Mouse (Mus musculus): ENCODE measurements at regions not wholly inside any gene's neighbourhood (a gene's known extent, or its start where the extent isn't known, plus 50 kb on each side); places are given as distances from the start of the nearest gene placed in this dataset.

- TF ChIP-seq CTCF (IDR thresholded peaks at IDR 0.05; ENCODE audit: low read depth): no peak
- TF ChIP-seq EP300 (optimal IDR thresholded peaks at IDR 0.05): no peak
- Histone ChIP-seq H3K4me1 (replicated peaks; ENCODE audit: control insufficient read depth, insufficient read depth) (no peaks in the 10 kb centered on the region), H3K9me3 (ENCODE audit: control insufficient read depth, low read length) (no peaks in the 10 kb centered on the region), H3K27me3 (ENCODE audit: control insufficient read depth, insufficient read depth, low read length) (no peaks in the 10 kb centered on the region), H3K36me3 (ENCODE audit: control insufficient read depth, insufficient read depth, low read length) (no peaks in the 10 kb centered on the region), H3K9ac (ENCODE audit: low read length) (no peak overlapping the region), H3K27ac (replicated peaks) (no peak overlapping the region), H3K4me2 (replicated peaks; ENCODE audit: low read depth) (no peak overlapping the region), H3K4me3 (ENCODE audit: low read depth, low read length) (no peak overlapping the region)
- DNase-seq (ENCODE audit: low spot score): no peak
- 70% methylated on average over 2 of the region's 2 CpGs for WGBS
- no peak for ATAC-seq (ENCODE audit: low FRiP score, low TSS enrichment)
Observed at GRCm38 (mm10) chr9:80961818-80962217, 496.5 kb upstream of the Impg1 start.

DNA sequence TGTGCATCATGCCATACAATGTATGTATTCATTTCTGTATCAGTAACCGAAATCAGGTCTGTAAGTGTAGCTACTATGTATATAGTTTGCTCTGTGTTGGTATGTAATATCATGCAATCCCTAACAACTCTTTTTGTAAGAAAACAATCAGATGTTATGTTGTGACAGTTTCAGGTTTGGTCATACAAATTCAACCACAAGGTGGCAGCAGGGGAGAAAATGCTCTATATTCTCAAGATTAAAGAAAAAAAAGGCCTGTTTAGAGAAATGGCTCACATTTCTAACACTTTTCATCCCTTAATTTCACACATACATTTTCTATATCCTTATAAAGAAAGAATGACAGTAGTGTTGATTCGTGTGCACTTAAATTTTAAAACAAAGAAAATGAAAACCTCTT, 477.7 kb upstream of the Impg1 start:
- WGBS: 62% methylated on average over 2 of the region's 2 CpGs
- ATAC-seq (ENCODE audit: low FRiP score, low TSS enrichment): no peak
- TF ChIP-seq CTCF (IDR thresholded peaks at IDR 0.05; ENCODE audit: low read depth) (peak; percentile 67), EP300 (optimal IDR thresholded peaks at IDR 0.05) (no peak)
- DNase-seq (ENCODE audit: low spot score): no peak
- no peak overlapping the region for H3K9ac ChIP-seq (ENCODE audit: low read length)
- H3K27ac ChIP-seq (replicated peaks): no peak overlapping the region
- no peak overlapping the region for H3K4me2 ChIP-seq (replicated peaks; ENCODE audit: low read depth)
- H3K27me3 ChIP-seq (ENCODE audit: control insufficient read depth, insufficient read depth, low read length): no peaks in the 10 kb centered on the region
- H3K4me3 ChIP-seq (ENCODE audit: low read depth, low read length): no peak overlapping the region
- H3K4me1 ChIP-seq (replicated peaks; ENCODE audit: control insufficient read depth, insufficient read depth): no peaks in the 10 kb centered on the region
- H3K36me3 ChIP-seq (ENCODE audit: control insufficient read depth, insufficient read depth, low read length): no peaks in the 10 kb centered on the region
- H3K9me3 ChIP-seq (ENCODE audit: control insufficient read depth, low read length): no peaks in the 10 kb centered on the region

GRCm38 (mm10) chr9:80941424-80941823, 476.1 kb upstream of the Impg1 start:
- H3K4me2 ChIP-seq (replicated peaks; ENCODE audit: low read depth): no peak overlapping the region
- H3K4me1 ChIP-seq (replicated peaks; ENCODE audit: control insufficient read depth, insufficient read depth): no peaks in the 10 kb centered on the region
- H3K9ac ChIP-seq (ENCODE audit: low read length): no peak overlapping the region
- TF ChIP-seq CTCF (IDR thresholded peaks at IDR 0.05; ENCODE audit: low read depth): no peak
- no peak for TF ChIP-seq EP300 (optimal IDR thresholded peaks at IDR 0.05)
- H3K4me3 ChIP-seq (ENCODE audit: low read depth, low read length): no peak overlapping the region
- no peaks in the 10 kb centered on the region for H3K27me3 ChIP-seq (ENCODE audit: control insufficient read depth, insufficient read depth, low read length)
- no peaks in the 10 kb centered on the region for H3K9me3 ChIP-seq (ENCODE audit: control insufficient read depth, low read length)
- ATAC-seq (ENCODE audit: low FRiP score, low TSS enrichment) (no peak), DNase-seq (ENCODE audit: low spot score) (no peak)
- WGBS: 71% methylated on average over 2 of the region's 2 CpGs
- no peaks in the 10 kb centered on the region for H3K36me3 ChIP-seq (ENCODE audit: control insufficient read depth, insufficient read depth, low read length)
- no peak overlapping the region for H3K27ac ChIP-seq (replicated peaks)

DNA sequence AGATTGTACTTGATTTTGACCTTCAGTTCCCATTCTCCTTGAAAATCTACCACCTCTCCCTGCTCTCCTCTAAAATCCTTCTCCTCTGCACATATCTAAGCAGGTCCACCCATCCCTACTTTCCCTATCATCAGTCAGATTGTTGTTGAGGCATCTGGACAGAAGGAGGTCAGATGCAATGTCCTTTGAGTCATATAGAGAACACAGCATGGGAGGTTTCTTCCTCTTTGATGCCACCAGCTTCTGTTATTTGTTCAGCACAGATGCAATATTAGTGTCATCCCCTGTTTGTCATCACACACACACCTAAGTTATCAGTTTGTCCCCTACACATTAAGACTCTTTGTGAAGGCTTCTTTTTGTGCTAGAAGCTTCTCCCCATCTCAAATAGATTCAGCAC, 473.0 kb upstream of the Impg1 start:
- Histone ChIP-seq H3K4me3 (ENCODE audit: low read depth, low read length) (no peak overlapping the region), H3K27ac (replicated peaks) (no peak overlapping the region), H3K4me1 (replicated peaks; ENCODE audit: control insufficient read depth, insufficient read depth) (no peaks in the 10 kb centered on the region), H3K9me3 (ENCODE audit: control insufficient read depth, low read length) (no peaks in the 10 kb centered on the region), H3K4me2 (replicated peaks; ENCODE audit: low read depth) (no peak overlapping the region), H3K36me3 (ENCODE audit: control insufficient read depth, insufficient read depth, low read length) (no peaks in the 10 kb centered on the region), H3K27me3 (ENCODE audit: control insufficient read depth, insufficient read depth, low read length) (no peaks in the 10 kb centered on the region), H3K9ac (ENCODE audit: low read length) (no peak overlapping the region)
- ATAC-seq (ENCODE audit: low FRiP score, low TSS enrichment): no peak
- no peak for TF ChIP-seq CTCF (IDR thresholded peaks at IDR 0.05; ENCODE audit: low read depth)
- no peak for TF ChIP-seq EP300 (optimal IDR thresholded peaks at IDR 0.05)
- no peak for DNase-seq (ENCODE audit: low spot score)

DNA sequence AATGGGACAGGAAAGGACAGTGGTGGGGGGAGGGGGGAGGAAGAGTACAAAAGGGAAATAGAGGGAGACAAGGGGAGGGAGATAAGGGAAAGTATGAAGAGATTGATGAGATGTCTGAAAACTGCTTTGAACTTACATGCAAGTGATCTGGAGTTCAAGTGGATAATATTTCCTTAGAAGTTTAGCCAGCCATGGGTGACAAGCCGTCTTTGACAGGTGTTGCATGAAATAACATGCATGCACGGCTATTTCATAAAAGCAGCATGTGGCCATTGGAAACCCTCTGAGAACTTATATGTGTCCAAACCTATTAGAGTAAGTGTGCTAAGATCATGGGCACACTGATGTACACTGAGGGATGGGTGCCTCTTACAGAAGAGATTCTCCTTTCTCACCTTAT, 465.3 kb upstream of the Impg1 start:
- no peak for DNase-seq (ENCODE audit: low spot score)
- Histone ChIP-seq H3K4me1 (replicated peaks; ENCODE audit: control insufficient read depth, insufficient read depth) (no peaks in the 10 kb centered on the region), H3K27me3 (ENCODE audit: control insufficient read depth, insufficient read depth, low read length) (no peaks in the 10 kb centered on the region), H3K9ac (ENCODE audit: low read length) (no peak overlapping the region), H3K4me3 (ENCODE audit: low read depth, low read length) (no peak overlapping the region), H3K36me3 (ENCODE audit: control insufficient read depth, insufficient read depth, low read length) (no peaks in the 10 kb centered on the region), H3K4me2 (replicated peaks; ENCODE audit: low read depth) (no peak overlapping the region), H3K27ac (replicated peaks) (no peak overlapping the region), H3K9me3 (ENCODE audit: control insufficient read depth, low read length) (no peaks in the 10 kb centered on the region)
- 49% methylated on average over 2 of the region's 2 CpGs for WGBS
- no peak for TF ChIP-seq EP300 (optimal IDR thresholded peaks at IDR 0.05)
- TF ChIP-seq CTCF (IDR thresholded peaks at IDR 0.05; ENCODE audit: low read depth): no peak
- ATAC-seq (ENCODE audit: low FRiP score, low TSS enrichment): no peak

GRCm38 (mm10) chr9:80920304-80920703, 455.0 kb upstream of the Impg1 start:
- DNase-seq (ENCODE audit: low spot score) (no peak), ATAC-seq (ENCODE audit: low FRiP score, low TSS enrichment) (no peak)
- H3K27me3 ChIP-seq (ENCODE audit: control insufficient read depth, insufficient read depth, low read length): no peaks in the 10 kb centered on the region
- H3K4me1 ChIP-seq (replicated peaks; ENCODE audit: control insufficient read depth, insufficient read depth): no peaks in the 10 kb centered on the region
- TF ChIP-seq EP300 (optimal IDR thresholded peaks at IDR 0.05): no peak
- no peak for TF ChIP-seq CTCF (IDR thresholded peaks at IDR 0.05; ENCODE audit: low read depth)
- no peak overlapping the region for H3K4me2 ChIP-seq (replicated peaks; ENCODE audit: low read depth)
- 63% methylated on average over 1 of the region's 1 CpGs for WGBS
- no peaks in the 10 kb centered on the region for H3K36me3 ChIP-seq (ENCODE audit: control insufficient read depth, insufficient read depth, low read length)
- no peak overlapping the region for H3K4me3 ChIP-seq (ENCODE audit: low read depth, low read length)
- no peak overlapping the region for H3K27ac ChIP-seq (replicated peaks)
- no peaks in the 10 kb centered on the region for H3K9me3 ChIP-seq (ENCODE audit: control insufficient read depth, low read length)
- no peak overlapping the region for H3K9ac ChIP-seq (ENCODE audit: low read length)

Data from stomach, postnatal 0 days (tissue).